Mouse (Mus musculus): ENCODE results near the gene Gpd1. TPM values are rescaled to one million over a fixed set of nuclear protein-coding genes. Genes with fewer than 3 reads are reported as not detected.

The Gpd1 gene
- polyA plus RNA-seq, 1 experiment = 0.28 TPM

- H3K4me1 ChIP-seq (ENCODE audit: control insufficient read depth, insufficient read depth, low read length) = peaks cover 10% of the 10 kb centered on the region
- no peaks in the 10 kb centered on the region for H3K9me3 ChIP-seq (replicated peaks; ENCODE audit: control insufficient read depth, insufficient read depth, low read length, poor library complexity, severe bottlenecking)
- TF ChIP-seq CTCF (IDR thresholded peaks at IDR 0.05; ENCODE audit: low read depth, low read length) = peak; percentile 69
- TF ChIP-seq POLR2A (IDR thresholded peaks at IDR 0.05; ENCODE audit: insufficient read depth, low read length) = no peak
- TF ChIP-seq EP300 (IDR thresholded peaks at IDR 0.05; ENCODE audit: insufficient read depth, low read depth, low read length) = peak; percentile 57; the same call in 1 of the 2 replicates
- H3K27ac ChIP-seq (ENCODE audit: insufficient read depth, low read length) = peak within 1 kb of the TSS; percentile 77
- peak within 1 kb of the TSS; percentile 93 for H3K9ac ChIP-seq (ENCODE audit: low read depth, poor library complexity, severe bottlenecking)
- peak within 1 kb of the TSS; percentile 96 for H3K4me3 ChIP-seq (ENCODE audit: low read depth, low read length)
- H3K36me3 ChIP-seq (ENCODE audit: control insufficient read depth, insufficient read depth, low read length, poor library complexity, severe bottlenecking) = peaks cover 8% of the 10 kb centered on the region
- H3K27me3 ChIP-seq (ENCODE audit: control insufficient read depth, insufficient read depth, low read length, poor library complexity, severe bottlenecking) = no peaks in the 10 kb centered on the region
Measured at GRCm38 (mm10) chr15:99701999-99702900, 15.1 kb upstream of the Gpd1 start, which contains the start of gene Smarcd1. Smarcd1 (plus strand) TSS chr15:99702129.

- peak overlapping the region; percentile 13 for H3K4me3 ChIP-seq (ENCODE audit: low read depth, low read length)
- H3K9me3 ChIP-seq (replicated peaks; ENCODE audit: control insufficient read depth, insufficient read depth, low read length, poor library complexity, severe bottlenecking) = no peaks in the 10 kb centered on the region
- peaks cover 10% of the 10 kb centered on the region for H3K4me1 ChIP-seq (ENCODE audit: control insufficient read depth, insufficient read depth, low read length)
- H3K27me3 ChIP-seq (ENCODE audit: control insufficient read depth, insufficient read depth, low read length, poor library complexity, severe bottlenecking) = no peaks in the 10 kb centered on the region
- H3K9ac ChIP-seq (ENCODE audit: low read depth, poor library complexity, severe bottlenecking) = peak overlapping the region; percentile 93
- no peak for TF ChIP-seq POLR2A (IDR thresholded peaks at IDR 0.05; ENCODE audit: insufficient read depth, low read length)
- TF ChIP-seq EP300 (IDR thresholded peaks at IDR 0.05; ENCODE audit: insufficient read depth, low read depth, low read length) = no peak
- TF ChIP-seq CTCF (IDR thresholded peaks at IDR 0.05; ENCODE audit: low read depth, low read length) = no peak
- H3K36me3 ChIP-seq (ENCODE audit: control insufficient read depth, insufficient read depth, low read length, poor library complexity, severe bottlenecking) = peaks cover 12% of the 10 kb centered on the region
- peak overlapping the region; percentile 77 for H3K27ac ChIP-seq (ENCODE audit: insufficient read depth, low read length)
Measured at GRCm38 (mm10) chr15:99703104-99703503, 14.2 kb upstream of the Gpd1 start.

GRCm38 (mm10) chr15:99703676-99704040, 13.7 kb upstream of the Gpd1 start:
- H3K27me3 ChIP-seq (ENCODE audit: control insufficient read depth, insufficient read depth, low read length, poor library complexity, severe bottlenecking) = no peaks in the 10 kb centered on the region
- no peak overlapping the region for H3K4me3 ChIP-seq (ENCODE audit: low read depth, low read length)
- H3K9me3 ChIP-seq (replicated peaks; ENCODE audit: control insufficient read depth, insufficient read depth, low read length, poor library complexity, severe bottlenecking) = no peaks in the 10 kb centered on the region
- H3K9ac ChIP-seq (ENCODE audit: low read depth, poor library complexity, severe bottlenecking) = peak overlapping the region; percentile 93
- peak overlapping the region; percentile 77 for H3K27ac ChIP-seq (ENCODE audit: insufficient read depth, low read length)
- peaks cover 8% of the 10 kb centered on the region for H3K4me1 ChIP-seq (ENCODE audit: control insufficient read depth, insufficient read depth, low read length)
- peaks cover 14% of the 10 kb centered on the region for H3K36me3 ChIP-seq (ENCODE audit: control insufficient read depth, insufficient read depth, low read length, poor library complexity, severe bottlenecking)
- no peak for TF ChIP-seq CTCF (IDR thresholded peaks at IDR 0.05; ENCODE audit: low read depth, low read length)
- TF ChIP-seq EP300 (IDR thresholded peaks at IDR 0.05; ENCODE audit: insufficient read depth, low read depth, low read length) = no peak
- TF ChIP-seq POLR2A (IDR thresholded peaks at IDR 0.05; ENCODE audit: insufficient read depth, low read length) = no peak

- H3K36me3 ChIP-seq (ENCODE audit: control insufficient read depth, insufficient read depth, low read length, poor library complexity, severe bottlenecking) = peaks cover 19% of the 10 kb centered on the region
- H3K27me3 ChIP-seq (ENCODE audit: control insufficient read depth, insufficient read depth, low read length, poor library complexity, severe bottlenecking) = no peaks in the 10 kb centered on the region
- peak overlapping the region; percentile 93 for H3K9ac ChIP-seq (ENCODE audit: low read depth, poor library complexity, severe bottlenecking)
- H3K27ac ChIP-seq (ENCODE audit: insufficient read depth, low read length) = peak overlapping the region; percentile 89
- H3K9me3 ChIP-seq (replicated peaks; ENCODE audit: control insufficient read depth, insufficient read depth, low read length, poor library complexity, severe bottlenecking) = no peaks in the 10 kb centered on the region
- TF ChIP-seq EP300 (IDR thresholded peaks at IDR 0.05; ENCODE audit: insufficient read depth, low read depth, low read length) (peak; percentile 96), CTCF (IDR thresholded peaks at IDR 0.05; ENCODE audit: low read depth, low read length) (no peak)
- H3K4me1 ChIP-seq (ENCODE audit: control insufficient read depth, insufficient read depth, low read length) = peaks cover 6% of the 10 kb centered on the region
- peak overlapping the region; percentile 53 for H3K4me3 ChIP-seq (ENCODE audit: low read depth, low read length)
Measured at GRCm38 (mm10) chr15:99704041-99704681, 13.2 kb upstream of the Gpd1 start.

- Histone ChIP-seq H3K27me3 (ENCODE audit: control insufficient read depth, insufficient read depth, low read length, poor library complexity, severe bottlenecking) (no peaks in the 10 kb centered on the region), H3K4me3 (ENCODE audit: low read depth, low read length) (peak overlapping the region; percentile 53), H3K27ac (ENCODE audit: insufficient read depth, low read length) (peak overlapping the region; percentile 89), H3K4me1 (ENCODE audit: control insufficient read depth, insufficient read depth, low read length) (peaks cover 5% of the 10 kb centered on the region), H3K9me3 (replicated peaks; ENCODE audit: control insufficient read depth, insufficient read depth, low read length, poor library complexity, severe bottlenecking) (no peaks in the 10 kb centered on the region), H3K9ac (ENCODE audit: low read depth, poor library complexity, severe bottlenecking) (peak overlapping the region; percentile 93), H3K36me3 (ENCODE audit: control insufficient read depth, insufficient read depth, low read length, poor library complexity, severe bottlenecking) (peaks cover 27% of the 10 kb centered on the region)
- TF ChIP-seq POLR2A (IDR thresholded peaks at IDR 0.05; ENCODE audit: insufficient read depth, low read length) (no peak), EP300 (IDR thresholded peaks at IDR 0.05; ENCODE audit: insufficient read depth, low read depth, low read length) (peak; percentile 67; the same call in 1 of the 2 replicates)
Measured at GRCm38 (mm10) chr15:99704881-99705280, 12.4 kb upstream of the Gpd1 start.
